Mouse (Mus musculus): Measurements from ENCODE around the gene Dab1.

Gene Dab1

DNA sequence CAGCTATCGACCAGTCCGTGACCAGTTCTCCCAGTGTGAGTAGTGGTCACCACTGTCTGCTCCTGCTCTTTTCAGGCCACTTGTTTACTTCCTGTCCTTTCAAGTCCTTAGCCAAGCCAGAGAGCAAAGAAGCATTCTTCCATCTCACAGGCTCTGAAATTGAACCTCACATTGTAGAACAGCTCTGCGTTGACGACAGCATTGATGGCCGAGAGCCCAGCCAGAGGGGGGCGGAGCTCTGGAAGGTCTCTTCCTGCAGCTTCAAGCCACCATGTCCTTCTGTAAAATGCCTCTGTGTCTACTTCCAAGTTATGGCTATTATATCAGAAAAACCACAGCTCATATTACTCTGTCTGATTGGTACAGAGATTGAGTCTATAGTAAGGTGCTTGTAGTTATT, 1127.3 kb downstream of the Dab1 start:
- DNase-seq (ENCODE audit: low read depth) = no peak

DNA sequence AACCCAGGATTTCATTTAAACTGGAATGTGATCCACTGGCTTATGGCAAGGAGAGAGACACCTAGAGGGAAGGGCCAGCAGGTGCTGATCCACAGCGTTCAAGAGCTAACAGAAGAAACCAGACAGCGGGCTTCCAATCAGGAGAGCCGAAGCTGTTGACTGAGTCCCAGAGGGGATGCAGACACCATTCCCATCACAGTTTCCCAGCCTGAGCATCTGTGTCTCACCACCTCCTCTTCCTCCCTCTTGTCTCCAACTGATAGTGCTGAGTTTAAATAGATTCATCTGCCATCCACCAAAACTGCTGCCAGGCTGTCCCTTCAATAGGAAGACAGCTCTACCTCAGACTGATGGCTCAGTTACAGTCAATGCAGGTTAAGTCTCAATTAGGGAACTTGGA, 1134.9 kb downstream of the Dab1 start:
- DNase-seq (ENCODE audit: low read depth) = no peak

GRCm38 (mm10) chr4:104760878-104761624, 1141.9 kb downstream of the Dab1 start:
- no peak for DNase-seq (ENCODE audit: low read depth)

- DNase-seq (ENCODE audit: low read depth) = no peak
Observed at GRCm38 (mm10) chr4:104766065-104766464, 1146.9 kb downstream of the Dab1 start, which contains the start of gene C8b. Gene C8b, plus strand, starts transcription at chr4:104766317.

DNA sequence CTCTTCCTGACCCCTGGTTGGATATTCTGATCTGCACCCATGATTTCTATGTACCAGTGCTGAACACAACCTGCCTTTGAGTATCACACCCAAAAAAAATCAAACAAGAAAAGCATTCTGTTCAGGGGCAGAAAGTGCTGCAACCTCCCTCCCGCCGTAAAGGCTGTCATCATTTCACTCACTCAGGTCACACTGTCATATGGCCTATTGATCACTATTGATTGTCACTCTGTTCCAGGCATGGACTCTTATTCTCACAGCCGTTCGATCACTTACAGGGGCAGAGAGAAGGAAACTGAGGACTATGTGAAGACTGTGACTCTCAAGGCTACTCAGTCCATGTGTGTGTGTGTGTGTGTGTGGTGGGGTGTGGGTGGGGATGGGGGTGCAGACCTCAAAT, 1149.0 kb downstream of the Dab1 start:
- DNase-seq (ENCODE audit: low read depth) = no peak

- no peak for DNase-seq (ENCODE audit: low read depth)
Observed at GRCm38 (mm10) chr4:104769602-104770001, 1150.4 kb downstream of the Dab1 start.

- no peak for DNase-seq (ENCODE audit: low read depth)
Observed at GRCm38 (mm10) chr4:104770331-104770730, 1151.2 kb downstream of the Dab1 start.

DNA sequence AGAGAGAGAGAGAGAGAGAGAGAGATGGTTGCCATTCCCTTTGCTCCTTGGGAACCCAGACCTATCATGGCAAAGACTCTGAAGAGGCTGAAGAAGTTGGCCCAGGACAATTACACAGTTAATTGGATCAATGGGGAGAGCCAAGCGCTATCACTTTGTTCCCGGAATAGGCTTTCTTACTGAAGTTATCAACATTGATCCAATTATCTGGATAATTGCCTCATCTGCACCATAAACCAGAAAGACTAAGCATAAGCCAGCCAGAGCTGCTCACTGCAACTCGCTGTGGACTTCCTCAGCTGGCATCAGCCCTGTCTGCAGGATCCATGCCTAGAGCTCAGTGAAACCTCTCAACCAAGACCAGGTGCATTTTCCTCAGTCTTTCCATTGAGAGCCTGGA, 1156.4 kb downstream of the Dab1 start:
- DNase-seq (ENCODE audit: low read depth) = no peak

DNA sequence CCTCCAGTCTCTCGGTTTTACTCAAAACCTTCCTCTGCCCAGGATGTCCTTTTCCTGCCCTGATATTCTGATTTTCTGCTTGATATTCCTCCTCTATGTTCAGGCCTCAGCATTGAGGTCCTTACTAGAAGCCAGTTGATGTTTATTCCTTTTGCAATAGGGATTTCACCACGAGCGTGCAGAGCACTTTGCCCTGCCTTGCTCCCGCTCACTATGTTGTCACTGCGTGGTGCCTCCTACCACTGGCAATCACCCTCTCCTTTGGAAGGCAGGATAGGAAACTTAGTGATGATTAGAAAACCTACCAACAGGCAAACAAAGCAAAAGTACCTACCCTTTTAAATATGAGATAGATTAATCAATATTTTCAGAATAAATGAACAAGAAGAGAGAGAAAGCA, 1160.3 kb downstream of the Dab1 start:
- DNase-seq (ENCODE audit: low read depth) = no peak

DNA sequence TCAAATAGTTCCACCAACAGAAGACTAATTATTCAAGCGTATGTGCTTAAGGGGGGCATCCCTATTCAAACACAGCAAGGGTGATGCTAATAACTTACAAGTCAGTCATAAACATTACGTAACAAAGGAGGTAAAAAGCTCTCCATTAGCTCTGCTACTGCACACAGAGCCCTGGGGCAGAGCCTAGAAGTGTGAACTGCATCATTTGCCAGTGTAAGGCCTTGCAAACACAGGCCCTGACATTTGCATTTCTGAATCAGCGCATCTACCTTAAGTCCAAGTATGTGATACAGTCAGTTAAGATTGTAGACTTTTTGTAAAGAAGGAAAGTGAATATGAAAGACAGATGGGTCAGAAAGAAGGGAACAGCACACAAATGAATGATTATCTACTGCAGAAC, 1162.3 kb downstream of the Dab1 start:
- DNase-seq (ENCODE audit: low read depth) = no peak

DNA sequence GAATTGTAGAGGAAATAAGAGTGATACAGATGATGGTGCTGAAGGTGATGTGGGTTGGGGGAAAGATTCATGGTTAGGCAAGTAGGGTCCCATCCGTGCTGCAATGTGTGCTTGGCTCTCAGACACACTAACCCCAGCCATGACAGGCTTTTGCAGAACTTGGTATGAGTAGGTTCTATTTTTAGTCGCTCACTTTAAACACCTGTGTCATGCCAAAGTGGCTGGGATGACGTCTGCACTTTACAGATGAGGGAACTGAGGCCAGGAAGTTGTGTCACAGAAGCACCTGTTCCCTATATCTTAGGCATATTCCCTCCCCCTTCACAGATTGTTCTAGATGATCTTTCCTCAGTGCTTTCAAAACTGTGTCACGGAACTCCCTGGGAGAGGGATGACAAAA, 1163.2 kb downstream of the Dab1 start:
- DNase-seq (ENCODE audit: low read depth) = no peak

DNA sequence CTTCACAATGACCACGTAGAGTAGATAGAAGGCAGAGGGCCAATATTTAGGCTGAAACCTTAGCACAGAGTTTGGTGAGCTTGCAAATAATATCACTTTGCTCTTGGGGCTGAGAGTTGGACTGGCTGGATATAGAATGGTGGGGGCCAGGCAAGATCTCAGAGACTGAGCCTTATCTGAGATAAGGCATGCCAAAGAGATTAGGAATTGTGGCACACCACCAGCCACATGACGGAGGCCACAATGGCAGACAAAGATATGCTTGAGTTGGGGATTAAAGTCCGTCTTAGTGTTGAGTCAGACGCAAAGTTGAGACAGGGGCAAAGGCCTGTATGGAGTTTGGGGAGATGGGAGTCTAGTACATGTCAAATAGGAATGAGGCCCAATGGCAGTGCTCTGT, 1173.0 kb downstream of the Dab1 start:
- no peak for DNase-seq (ENCODE audit: low read depth)
